Mouse (Mus musculus) kidney, embryonic 16.5 days (tissue): ENCODE measurements at regions not wholly inside any gene's neighbourhood (a gene's known extent, or its start where the extent isn't known, plus 50 kb on each side); places are given as distances from the start of the nearest gene placed in this dataset.

Experiments
- ATAC-seq: fragments of 200-750 bp; cut with Nextera tagmentation; 2 replicates; pipeline ENCODE4 v1.8.0; 2017; ENCODE audit warnings: moderate TSS enrichment; ENCODE audit not compliant: low FRiP score, low TSS enrichment
- H3K27ac ChIP-seq: fragments of 300-500 bp; sonication (generic); 2 replicates; pipeline ENCODE4 v1.5.1; 2014; ENCODE audit warnings: low read length
- H3K27me3 ChIP-seq: fragments of 300-500 bp; sonication (generic); 2 replicates; pipeline ENCODE4 v1.6.1; 2014; ENCODE audit warnings: low read length, control low read depth, mixed read lengths; ENCODE audit not compliant: insufficient read depth
- H3K36me3 ChIP-seq: fragments of 300-500 bp; sonication (generic); 2 replicates; pipeline ENCODE4 v1.6.1; 2014; ENCODE audit warnings: low read length, control low read depth, mixed read lengths; ENCODE audit not compliant: insufficient read depth
- H3K4me1 ChIP-seq: fragments of 300-500 bp; sonication (generic); 2 replicates; pipeline ENCODE4 v1.6.1; 2014; ENCODE audit warnings: low read length, control low read depth, mixed read lengths; ENCODE audit not compliant: insufficient read depth
- H3K4me2 ChIP-seq: fragments of 300-500 bp; sonication (generic); replicated peaks from 2 replicates; pipeline ENCODE4 v1.6.1; 2014; ENCODE audit warnings: low read depth, low read length
- H3K4me3 ChIP-seq: fragments of 300-500 bp; sonication (generic); 2 replicates; pipeline ENCODE4 v1.5.1; 2014; ENCODE audit warnings: mild to moderate bottlenecking, low read length
- H3K9ac ChIP-seq: fragments of 300-500 bp; sonication (generic); replicated peaks from 2 replicates; pipeline ENCODE4 v1.6.1; 2014; ENCODE audit warnings: low read length
- H3K9me3 ChIP-seq: fragments of 300-500 bp; sonication (generic); 2 replicates; pipeline ENCODE4 v1.6.1; 2016; ENCODE audit warnings: low read length, control low read depth
- WGBS: fragments of 180-500 bp; shearing (Covaris S2); extraction: QIAGEN DNeasy Blood & Tissue Kit; methylation state at CpG from one replicate; pipeline ENCODE4 v1.1.7; 2014; 5-methylcytosine and 5-hydroxymethylcytosine counted together

DNA sequence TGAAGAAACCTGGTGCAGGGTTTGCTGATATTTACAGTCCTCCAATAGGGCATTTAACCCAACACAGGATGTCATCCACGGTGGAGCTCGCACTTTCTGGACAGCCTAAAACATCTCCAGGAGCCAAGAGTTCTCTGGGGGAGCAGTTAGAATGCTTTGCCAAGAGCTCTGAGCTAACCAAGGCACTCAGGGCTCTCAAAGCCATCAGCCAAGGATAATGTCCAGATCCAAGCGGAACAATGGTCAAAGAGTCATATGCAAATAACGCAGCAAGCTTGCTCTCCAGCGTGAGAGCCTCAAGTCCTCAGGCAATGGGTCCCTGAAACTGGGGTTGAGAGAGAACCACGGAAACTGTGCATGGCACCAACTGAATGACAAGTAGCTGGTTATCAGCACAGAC, 96.8 kb upstream of the Rpl34 start:
- no peak overlapping the region for H3K4me3 ChIP-seq
- H3K4me2 ChIP-seq = no peak overlapping the region
- 75% methylated on average over 6 of the region's 6 CpGs for WGBS
- no peak overlapping the region for H3K9ac ChIP-seq
- H3K36me3 ChIP-seq = no peaks in the 10 kb centered on the region
- H3K27me3 ChIP-seq = no peaks in the 10 kb centered on the region
- H3K4me1 ChIP-seq = no peaks in the 10 kb centered on the region
- no peak for ATAC-seq
- H3K9me3 ChIP-seq = no peaks in the 10 kb centered on the region
- no peak overlapping the region for H3K27ac ChIP-seq

DNA sequence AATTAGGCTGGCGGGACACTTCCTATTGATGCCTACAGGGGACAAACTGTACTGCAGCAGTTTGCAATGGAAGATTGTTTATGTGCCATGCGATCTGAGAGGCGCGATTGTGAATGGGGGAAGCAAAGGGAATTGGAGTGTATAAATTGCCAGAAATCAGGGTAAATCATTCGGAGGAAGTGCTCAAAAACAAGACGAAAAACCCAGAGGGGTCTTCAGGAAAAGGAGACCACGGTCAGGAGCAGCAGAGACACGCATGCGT, 89.6 kb upstream of the Rpl34 start:
- no peaks in the 10 kb centered on the region for H3K27me3 ChIP-seq
- H3K36me3 ChIP-seq = no peaks in the 10 kb centered on the region
- H3K9ac ChIP-seq = no peak overlapping the region
- H3K4me2 ChIP-seq = no peak overlapping the region
- no peak overlapping the region for H3K27ac ChIP-seq
- no peak for ATAC-seq
- H3K4me3 ChIP-seq = no peak overlapping the region
- peaks cover 6% of the 10 kb centered on the region; the same call in 1 of the 2 replicates for H3K4me1 ChIP-seq
- no peaks in the 10 kb centered on the region for H3K9me3 ChIP-seq
- WGBS = 61% methylated on average over 9 of the region's 9 CpGs

DNA sequence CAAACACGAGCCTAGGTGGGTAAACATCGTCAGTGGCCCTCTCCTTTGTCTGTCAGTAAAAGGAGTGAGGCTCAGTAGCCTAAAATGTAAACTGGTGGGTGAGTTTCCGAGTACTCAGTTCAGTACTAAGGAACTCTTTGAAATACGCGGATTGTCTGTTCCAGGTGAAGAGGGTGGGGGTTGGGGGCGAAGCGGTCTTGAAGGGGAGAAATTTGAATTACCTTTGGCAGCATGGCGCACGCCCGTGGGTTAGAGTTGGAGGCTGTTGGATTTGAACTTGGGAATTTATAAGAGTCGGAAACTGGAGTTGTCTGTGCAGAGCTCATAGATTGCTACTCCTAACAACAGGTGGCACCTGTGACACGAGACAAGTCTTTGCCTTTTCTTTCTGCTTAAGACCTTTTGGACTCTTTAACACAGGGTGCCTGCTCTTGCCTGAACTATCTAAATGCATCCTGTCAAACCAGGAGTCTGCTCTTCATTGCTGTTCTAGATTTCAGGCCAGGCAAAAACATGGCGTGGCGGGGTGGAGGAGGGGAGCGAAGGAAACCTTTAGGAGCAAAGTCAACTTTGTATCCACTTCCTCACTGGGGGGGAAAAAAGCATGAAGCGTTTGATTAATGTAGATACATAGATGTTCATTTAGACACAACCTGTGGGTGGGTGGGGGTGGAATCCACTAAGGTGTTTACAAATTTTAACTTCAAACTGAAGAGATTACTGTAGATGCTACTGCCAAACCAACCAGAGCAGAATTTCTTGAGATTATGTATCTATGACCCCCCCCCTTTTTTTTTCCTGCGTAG, 89.0 kb upstream of the Rpl34 start:
- WGBS = 41% methylated on average over 17 of the region's 17 CpGs
- Histone ChIP-seq H3K4me3 (peak overlapping the region; percentile 40), H3K27ac (no peak overlapping the region), H3K9me3 (no peaks in the 10 kb centered on the region), H3K9ac (peak overlapping the region; percentile 57), H3K27me3 (no peaks in the 10 kb centered on the region), H3K4me1 (peaks cover 6% of the 10 kb centered on the region; the same call in 1 of the 2 replicates), H3K4me2 (peak overlapping the region; percentile 70), H3K36me3 (no peaks in the 10 kb centered on the region)
- peak; percentile 53; the same call in 1 of the 2 replicates for ATAC-seq

DNA sequence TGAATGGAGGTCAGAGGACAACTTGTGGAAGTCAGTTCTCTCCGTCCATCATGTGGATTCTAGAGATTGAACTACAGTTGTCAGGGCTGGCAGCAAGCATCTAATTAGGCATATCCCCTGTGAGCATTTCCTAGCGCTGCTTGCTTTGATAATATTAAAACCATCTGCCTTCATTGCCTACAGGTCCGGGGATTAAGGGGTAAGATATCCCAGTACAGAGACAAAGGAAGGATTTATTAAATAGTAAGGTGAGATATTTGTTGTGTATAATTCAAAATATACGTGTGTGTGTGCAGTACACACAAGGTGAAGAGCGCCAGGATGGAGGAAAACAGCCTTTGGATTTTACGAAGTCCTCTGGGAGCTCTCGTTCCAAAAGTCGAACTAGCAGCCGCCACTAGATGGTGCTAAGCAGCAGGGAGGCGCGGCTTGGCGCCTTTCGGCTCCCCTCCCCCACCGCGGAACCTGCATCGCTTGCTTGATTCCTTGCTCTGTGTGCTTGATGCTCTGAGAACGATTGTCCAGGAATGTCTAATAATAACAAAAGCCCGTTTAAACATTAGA, 88.4 kb upstream of the Rpl34 start:
- Histone ChIP-seq H3K27ac (no peak overlapping the region), H3K4me3 (peak overlapping the region; percentile 40), H3K36me3 (no peaks in the 10 kb centered on the region), H3K4me1 (peaks cover 6% of the 10 kb centered on the region; the same call in 1 of the 2 replicates), H3K4me2 (peak overlapping the region; percentile 70), H3K9me3 (no peaks in the 10 kb centered on the region), H3K27me3 (no peaks in the 10 kb centered on the region), H3K9ac (peak overlapping the region; percentile 57)
- ATAC-seq = peak; percentile 90
- WGBS = 4% methylated on average over 18 of the region's 18 CpGs

DNA sequence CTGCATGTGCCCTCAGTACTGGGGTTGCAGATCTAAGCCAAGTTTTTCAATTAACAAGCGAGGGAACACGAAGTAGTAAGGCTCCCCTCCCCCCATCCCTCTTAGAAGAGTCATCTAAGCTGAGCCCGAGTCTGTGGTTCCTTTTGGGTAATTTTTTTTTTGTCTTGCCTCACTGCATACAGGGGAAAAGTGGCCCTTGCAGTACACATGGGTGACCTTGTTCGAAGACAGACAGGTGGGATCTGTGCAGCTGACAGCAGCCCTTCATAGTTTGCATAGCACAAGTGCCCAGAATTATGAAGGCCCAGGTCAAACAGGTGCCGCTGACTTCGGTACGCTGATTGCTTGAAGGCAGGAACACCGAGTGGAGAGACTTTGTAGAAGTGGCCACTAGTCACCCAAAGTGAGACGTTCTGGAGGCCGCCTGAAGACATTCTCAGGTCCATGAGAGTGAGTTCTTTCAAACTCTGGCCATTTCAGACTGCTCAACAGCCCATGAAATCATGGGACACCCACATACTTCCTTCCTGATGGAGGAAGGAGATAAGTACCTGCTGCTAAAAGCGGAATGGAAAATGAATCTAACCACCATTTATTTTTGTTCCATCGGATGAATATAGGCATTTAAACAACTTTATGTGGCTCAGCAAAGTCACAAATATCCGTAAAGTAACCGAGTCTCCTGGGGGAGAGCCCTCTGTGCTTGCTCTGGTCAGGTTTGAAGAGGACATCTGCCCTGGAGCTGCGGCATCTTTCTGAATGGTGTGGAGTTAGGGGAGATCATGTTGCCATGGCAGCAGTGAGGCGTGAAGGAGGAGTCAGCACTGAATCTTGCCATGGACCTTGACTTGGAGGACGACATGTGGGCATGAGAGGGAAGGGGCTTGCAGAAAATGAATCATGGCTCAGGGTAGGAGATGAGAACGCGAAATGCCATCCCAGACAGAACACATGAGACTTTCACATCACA, 79.8 kb upstream of the Rpl34 start:
- Histone ChIP-seq H3K27ac (0 out of 2 replicates have a peak overlapping the region, but pooled peaks have one; percentile 6), H3K4me2 (no peak overlapping the region), H3K4me3 (no peak overlapping the region), H3K27me3 (no peaks in the 10 kb centered on the region), H3K4me1 (peaks cover 8% of the 10 kb centered on the region), H3K36me3 (no peaks in the 10 kb centered on the region), H3K9ac (no peak overlapping the region), H3K9me3 (no peaks in the 10 kb centered on the region)
- peak; percentile 74; the same call in 1 of the 2 replicates for ATAC-seq
- WGBS = 42% methylated on average over 19 of the region's 19 CpGs

DNA sequence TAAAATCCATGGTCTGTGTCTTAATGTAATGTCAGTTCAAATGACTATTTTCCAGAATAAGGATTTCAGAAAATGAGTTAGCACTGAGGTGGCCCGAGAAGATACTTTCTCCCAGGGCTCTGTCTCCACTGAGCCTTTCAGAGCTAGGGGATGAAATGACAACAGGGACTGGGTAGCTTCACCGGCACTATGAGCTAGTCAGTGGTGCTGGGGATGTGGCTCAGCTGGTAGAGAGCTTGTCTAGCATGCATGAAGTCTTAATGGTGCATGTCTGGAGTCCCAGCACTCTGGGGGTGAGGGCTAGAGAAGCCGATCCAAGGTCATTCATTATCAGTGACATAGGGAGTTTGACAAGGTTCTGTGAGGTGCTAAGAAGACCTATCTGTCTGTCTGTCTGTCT, 75.1 kb upstream of the Rpl34 start:
- Histone ChIP-seq H3K9ac (no peak overlapping the region), H3K27ac (no peak overlapping the region), H3K9me3 (no peaks in the 10 kb centered on the region), H3K27me3 (no peaks in the 10 kb centered on the region), H3K4me1 (peaks cover 22% of the 10 kb centered on the region), H3K36me3 (no peaks in the 10 kb centered on the region), H3K4me3 (no peak overlapping the region), H3K4me2 (no peak overlapping the region)
- WGBS = 44% methylated on average over 3 of the region's 3 CpGs
- ATAC-seq = no peak

DNA sequence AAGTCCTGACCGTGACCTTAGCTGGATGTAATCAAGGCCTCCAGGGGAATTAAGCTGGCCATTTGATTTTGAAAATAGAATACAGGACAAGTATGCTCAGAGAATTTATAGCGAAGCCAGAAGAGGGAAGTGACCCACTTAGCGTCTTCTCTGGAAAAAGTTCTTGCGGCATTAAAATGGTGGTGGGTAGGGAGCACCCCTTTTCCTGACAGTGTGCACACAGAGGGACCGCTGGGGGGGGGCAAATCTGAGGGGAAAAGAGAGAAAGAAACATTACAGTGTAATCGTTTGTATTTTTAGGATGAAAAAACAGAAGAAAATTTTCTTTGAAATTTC, 74.1 kb upstream of the Rpl34 start:
- no peak overlapping the region for H3K27ac ChIP-seq
- H3K9ac ChIP-seq = no peak overlapping the region
- ATAC-seq = 0 out of 2 replicates have a peak, but pooled peaks have one; percentile 42
- H3K4me2 ChIP-seq = 0 out of 2 replicates have a peak overlapping the region, but pooled peaks have one; percentile 28
- H3K36me3 ChIP-seq = no peaks in the 10 kb centered on the region
- H3K9me3 ChIP-seq = no peaks in the 10 kb centered on the region
- H3K27me3 ChIP-seq = no peaks in the 10 kb centered on the region
- H3K4me1 ChIP-seq = peaks cover 13% of the 10 kb centered on the region
- no peak overlapping the region for H3K4me3 ChIP-seq
- WGBS = 35% methylated on average over 6 of the region's 6 CpGs

DNA sequence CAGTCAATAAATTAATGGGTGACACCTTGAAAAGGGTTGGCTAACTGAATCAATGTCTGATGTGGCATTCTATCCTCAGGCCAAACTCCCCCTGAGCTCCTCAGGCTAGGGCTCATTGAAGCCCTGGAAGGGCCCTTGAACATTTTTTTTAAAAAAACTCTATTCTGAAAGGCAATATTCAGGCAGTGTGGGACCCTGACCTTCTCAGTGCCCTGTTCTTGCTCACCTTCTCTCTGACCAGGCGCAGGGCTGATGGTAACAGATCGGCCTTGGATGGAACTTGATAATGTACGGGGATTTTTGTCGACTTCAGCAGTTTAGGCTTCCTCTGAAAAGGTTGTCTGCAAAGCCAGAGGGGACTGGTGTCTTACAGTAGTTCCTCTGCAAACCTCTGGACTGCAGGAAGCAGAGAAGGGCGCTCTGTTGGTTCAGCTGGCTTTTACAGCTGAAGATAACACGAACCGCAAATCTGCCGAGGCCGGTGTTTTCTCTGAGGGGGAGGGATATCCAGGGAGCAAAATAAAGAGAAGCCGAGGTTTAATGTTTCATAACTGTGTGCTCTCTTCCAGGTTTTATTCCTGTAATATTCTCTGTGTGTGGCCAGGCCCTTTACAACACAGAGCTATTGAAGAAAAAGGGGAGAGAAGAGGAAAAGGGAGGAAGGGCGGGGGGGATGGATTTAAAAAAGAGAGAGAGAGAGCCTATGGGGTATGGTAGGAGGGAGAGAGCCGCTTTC, 73.6 kb upstream of the Rpl34 start:
- Histone ChIP-seq H3K4me2 (0 out of 2 replicates have a peak overlapping the region, but pooled peaks have one; percentile 28), H3K9me3 (no peaks in the 10 kb centered on the region), H3K27me3 (no peaks in the 10 kb centered on the region), H3K9ac (no peak overlapping the region), H3K36me3 (no peaks in the 10 kb centered on the region), H3K27ac (peak overlapping the region; percentile 36; the same call in 1 of the 2 replicates), H3K4me3 (no peak overlapping the region), H3K4me1 (peaks cover 13% of the 10 kb centered on the region)
- 12% methylated on average over 12 of the region's 12 CpGs for WGBS
- peak; percentile 54 for ATAC-seq

DNA sequence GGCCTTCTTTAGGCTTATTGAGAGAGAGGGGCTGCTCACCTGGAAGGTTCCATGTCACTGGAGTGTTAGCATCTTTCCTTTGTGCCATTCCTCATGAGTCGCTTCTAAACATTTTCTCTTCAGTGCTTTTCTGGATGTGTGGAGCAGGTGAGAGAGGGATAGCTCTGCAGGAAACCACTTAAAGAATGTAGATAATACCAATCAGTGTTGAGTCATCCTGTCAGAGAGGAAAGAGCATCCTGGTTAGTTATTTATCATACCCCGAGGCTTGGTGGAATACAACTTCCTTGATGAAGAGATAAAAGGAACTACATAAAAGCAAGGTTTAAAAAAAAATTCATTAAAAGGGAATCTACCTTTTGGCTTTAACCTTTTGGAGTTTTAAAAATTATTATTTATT, 69.8 kb upstream of the Rpl34 start:
- peaks cover 13% of the 10 kb centered on the region for H3K4me1 ChIP-seq
- ATAC-seq = no peak
- WGBS = 68% methylated on average over 2 of the region's 2 CpGs

More for the DNA sequence above, 69.8 kb upstream of the Rpl34 start:
- Histone ChIP-seq H3K4me2 (no peak overlapping the region), H3K4me3 (no peak overlapping the region), H3K27me3 (no peaks in the 10 kb centered on the region), H3K9me3 (no peaks in the 10 kb centered on the region), H3K36me3 (no peaks in the 10 kb centered on the region), H3K9ac (no peak overlapping the region), H3K27ac (no peak overlapping the region)
